Mouse (Mus musculus): ENCODE results near the gene Zgrf1. TPM values are rescaled to one million over a fixed set of nuclear protein-coding genes. Genes with fewer than 3 reads are reported as not detected.
A peak's percentile ranks its signal among the peaks of the same experiment; 100 is the strongest.

Gene Zgrf1
- total and polyA plus RNA-seq, 3 experiments, result 2.4 to 106 (median 36.5) TPM

DNA sequence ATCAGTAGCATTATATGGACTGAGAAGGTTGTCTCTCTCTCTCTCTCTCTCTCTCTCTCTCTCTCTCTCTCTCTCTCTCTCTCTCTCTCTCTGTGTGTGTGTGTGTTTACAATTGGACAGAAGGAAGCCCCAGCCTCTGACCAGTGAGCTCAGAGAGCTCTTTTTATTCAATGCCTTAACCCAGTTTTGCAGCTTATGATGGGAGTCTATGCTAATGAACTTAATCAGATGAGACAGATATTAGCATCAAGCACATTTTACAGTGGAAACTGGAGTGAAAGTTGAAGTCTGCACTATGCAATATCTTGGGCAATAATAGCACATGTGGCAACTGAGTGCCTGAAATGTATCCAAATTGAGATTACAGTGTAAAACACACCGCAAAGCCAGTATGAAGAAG, 38.0 kb upstream of the Zgrf1 start:
- Histone ChIP-seq H3K4me1 (ENCODE audit: insufficient read depth, low read depth, low read length) (peaks cover 67% of the 10 kb centered on the region), H3K4me3 (ENCODE audit: low read depth, low read length) (no peak overlapping the region), H3K27me3 (ENCODE audit: insufficient read depth, low read length) (no peaks in the 10 kb centered on the region), H3K9me3 (replicated peaks) (no peaks in the 10 kb centered on the region), H3K36me3 (replicated peaks) (no peaks in the 10 kb centered on the region)
- DNase-seq (ENCODE audit: low spot score) (no peak), ATAC-seq (ENCODE audit: extremely low read depth, insufficient number of reproducible peaks, low FRiP score, poor library complexity, severe bottlenecking) (no peak)
- TF ChIP-seq POLR2AphosphoS5 (IDR thresholded peaks at IDR 0.05; ENCODE audit: insufficient replicate concordance, low read depth, low read length) (no peak), GATA2 (IDR thresholded peaks at IDR 0.05; ENCODE audit: borderline replicate concordance, low read depth, low read length) (no peak), CTCF (IDR thresholded peaks at IDR 0.05; ENCODE audit: low read depth, low read length) (no peak), TAL1 (conservative IDR thresholded peaks at IDR 0.05; ENCODE audit: low read depth, low read length) (no peak), GATA1 (IDR thresholded peaks at IDR 0.05; ENCODE audit: borderline replicate concordance, low read length) (no peak)

DNA sequence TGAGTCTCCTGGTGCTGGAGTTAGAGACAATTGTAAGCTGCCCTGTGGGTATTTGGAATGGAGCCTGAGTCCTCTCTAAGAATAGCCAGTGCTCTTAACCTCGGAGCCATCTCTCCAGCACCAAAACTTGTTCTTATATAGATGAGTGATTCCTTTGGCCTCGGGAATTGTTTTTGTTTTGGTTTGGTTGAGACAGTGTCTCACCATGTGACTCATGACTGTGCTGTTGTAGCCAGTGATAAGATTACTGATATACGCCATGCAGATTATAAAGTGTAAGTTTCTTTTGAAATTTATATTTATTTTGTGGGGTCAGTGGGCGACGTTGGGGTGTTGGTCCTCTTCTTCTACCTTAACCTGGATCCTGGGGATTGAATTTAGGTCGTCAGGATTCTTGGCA, 33.0 kb upstream of the Zgrf1 start:
- no peaks in the 10 kb centered on the region for H3K27me3 ChIP-seq (ENCODE audit: insufficient read depth, low read length)
- no peak overlapping the region for H3K4me3 ChIP-seq (ENCODE audit: low read depth, low read length)
- H3K36me3 ChIP-seq (replicated peaks), result no peaks in the 10 kb centered on the region
- TF ChIP-seq GATA1 (IDR thresholded peaks at IDR 0.05; ENCODE audit: borderline replicate concordance, low read length) (no peak), POLR2AphosphoS5 (IDR thresholded peaks at IDR 0.05; ENCODE audit: insufficient replicate concordance, low read depth, low read length) (no peak), TAL1 (conservative IDR thresholded peaks at IDR 0.05; ENCODE audit: low read depth, low read length) (no peak), GATA2 (IDR thresholded peaks at IDR 0.05; ENCODE audit: borderline replicate concordance, low read depth, low read length) (no peak), CTCF (IDR thresholded peaks at IDR 0.05; ENCODE audit: low read depth, low read length) (no peak)
- peak; percentile 57 for ATAC-seq (ENCODE audit: extremely low read depth, insufficient number of reproducible peaks, low FRiP score, poor library complexity, severe bottlenecking)
- peaks cover 54% of the 10 kb centered on the region for H3K4me1 ChIP-seq (ENCODE audit: insufficient read depth, low read depth, low read length)
- DNase-seq (ENCODE audit: low spot score), result no peak
- H3K9me3 ChIP-seq (replicated peaks), result no peaks in the 10 kb centered on the region

DNA sequence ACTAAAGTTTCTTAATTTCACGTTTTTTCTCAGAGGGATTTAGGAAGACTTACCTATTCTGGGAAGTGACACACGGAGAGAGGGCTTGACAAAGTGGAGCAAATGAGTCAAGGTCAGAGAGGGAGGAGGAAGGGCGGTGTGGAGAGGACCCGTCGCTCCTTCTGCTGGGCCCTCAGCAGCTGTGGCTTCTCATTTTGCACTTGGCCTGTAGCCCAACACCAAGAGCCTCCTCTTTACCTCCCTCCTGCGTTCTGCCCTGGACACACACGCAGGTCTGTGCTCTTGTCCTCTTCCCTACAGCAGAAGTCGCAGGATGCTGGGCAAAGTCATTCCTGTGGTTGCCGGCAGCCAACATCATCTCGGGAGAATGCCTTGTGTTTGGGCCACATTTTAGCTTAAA, 32.1 kb upstream of the Zgrf1 start:
- Histone ChIP-seq H3K4me1 (ENCODE audit: insufficient read depth, low read depth, low read length) (peaks cover 50% of the 10 kb centered on the region), H3K27me3 (ENCODE audit: insufficient read depth, low read length) (no peaks in the 10 kb centered on the region), H3K4me3 (ENCODE audit: low read depth, low read length) (no peak overlapping the region), H3K36me3 (replicated peaks) (no peaks in the 10 kb centered on the region), H3K9me3 (replicated peaks) (no peaks in the 10 kb centered on the region)
- TF ChIP-seq GATA1 (IDR thresholded peaks at IDR 0.05; ENCODE audit: borderline replicate concordance, low read length) (no peak), GATA2 (IDR thresholded peaks at IDR 0.05; ENCODE audit: borderline replicate concordance, low read depth, low read length) (no peak), CTCF (IDR thresholded peaks at IDR 0.05; ENCODE audit: low read depth, low read length) (no peak), TAL1 (conservative IDR thresholded peaks at IDR 0.05; ENCODE audit: low read depth, low read length) (no peak), POLR2AphosphoS5 (IDR thresholded peaks at IDR 0.05; ENCODE audit: insufficient replicate concordance, low read depth, low read length) (no peak)
- ATAC-seq (ENCODE audit: extremely low read depth, insufficient number of reproducible peaks, low FRiP score, poor library complexity, severe bottlenecking) (no peak), DNase-seq (ENCODE audit: low spot score) (no peak)

DNA sequence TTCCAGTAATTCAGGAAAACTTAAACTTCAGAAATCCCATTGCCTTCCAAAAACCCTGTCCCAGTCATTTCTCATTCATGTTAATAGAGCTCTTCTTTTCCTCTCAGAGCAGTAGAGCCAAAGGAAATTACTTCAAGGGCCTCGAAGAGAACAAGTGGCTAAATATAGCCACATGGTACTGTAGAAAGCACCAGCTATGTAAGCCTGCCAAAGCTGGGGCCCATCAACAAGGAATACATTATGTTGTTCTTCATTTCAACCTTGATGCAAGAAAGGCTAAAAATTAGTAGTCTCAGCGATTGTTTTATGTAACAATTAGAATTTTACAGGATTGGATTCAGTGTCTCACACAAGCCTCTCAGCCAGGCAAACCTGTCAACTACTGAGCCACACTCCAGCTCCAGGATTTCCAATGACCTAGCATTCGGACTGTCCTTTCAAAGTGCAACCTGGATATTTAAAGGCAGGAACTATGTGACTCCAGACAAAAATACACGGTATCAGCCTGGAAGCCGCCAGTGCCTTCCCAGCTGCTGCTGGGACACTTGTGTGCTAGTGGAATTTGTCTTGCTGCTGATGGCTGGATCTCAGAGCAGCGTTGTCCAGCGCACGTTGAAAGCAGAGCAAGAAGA, 28.0 kb upstream of the Zgrf1 start:
- peaks cover 31% of the 10 kb centered on the region for H3K4me1 ChIP-seq (ENCODE audit: insufficient read depth, low read depth, low read length)
- DNase-seq (ENCODE audit: low spot score) (no peak), ATAC-seq (ENCODE audit: extremely low read depth, insufficient number of reproducible peaks, low FRiP score, poor library complexity, severe bottlenecking) (no peak)
- no peak overlapping the region for H3K4me3 ChIP-seq (ENCODE audit: low read depth, low read length)
- TF ChIP-seq TAL1 (conservative IDR thresholded peaks at IDR 0.05; ENCODE audit: low read depth, low read length) (no peak), POLR2AphosphoS5 (IDR thresholded peaks at IDR 0.05; ENCODE audit: insufficient replicate concordance, low read depth, low read length) (no peak), CTCF (IDR thresholded peaks at IDR 0.05; ENCODE audit: low read depth, low read length) (no peak), GATA2 (IDR thresholded peaks at IDR 0.05; ENCODE audit: borderline replicate concordance, low read depth, low read length) (no peak), GATA1 (IDR thresholded peaks at IDR 0.05; ENCODE audit: borderline replicate concordance, low read length) (no peak)
- H3K27me3 ChIP-seq (ENCODE audit: insufficient read depth, low read length), result no peaks in the 10 kb centered on the region
- no peaks in the 10 kb centered on the region for H3K36me3 ChIP-seq (replicated peaks)
- H3K9me3 ChIP-seq (replicated peaks), result no peaks in the 10 kb centered on the region

DNA sequence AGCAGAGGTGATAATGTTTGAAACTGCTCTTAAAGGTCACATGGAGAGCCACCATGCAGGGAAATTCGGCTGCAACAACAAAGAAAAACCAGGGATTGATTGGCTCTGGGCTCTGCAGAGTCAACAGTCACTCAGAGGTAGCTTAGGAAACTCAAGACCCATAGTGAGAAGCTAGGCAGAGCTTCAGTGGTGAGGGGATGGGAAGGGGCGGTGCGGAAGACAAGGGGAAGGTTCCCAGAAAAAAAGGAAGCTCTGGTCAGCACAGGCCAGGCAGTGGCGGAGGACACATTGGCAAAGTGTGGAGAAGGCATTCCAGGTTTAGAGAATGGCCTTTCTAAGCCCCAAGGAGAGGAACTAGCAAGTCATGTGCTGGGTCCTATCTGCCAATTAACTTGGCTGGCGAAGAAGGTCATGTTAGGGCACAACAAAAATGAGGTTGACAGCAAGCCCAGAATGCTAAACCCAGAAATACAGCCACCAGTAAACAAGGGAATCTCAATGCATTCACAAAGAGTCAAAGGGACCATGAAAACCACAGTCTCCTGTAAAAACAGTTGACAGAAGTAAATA, 25.7 kb upstream of the Zgrf1 start:
- Histone ChIP-seq H3K4me1 (ENCODE audit: insufficient read depth, low read depth, low read length) (peaks cover 22% of the 10 kb centered on the region), H3K27me3 (ENCODE audit: insufficient read depth, low read length) (no peaks in the 10 kb centered on the region), H3K4me3 (ENCODE audit: low read depth, low read length) (no peak overlapping the region), H3K9me3 (replicated peaks) (no peaks in the 10 kb centered on the region), H3K36me3 (replicated peaks) (no peaks in the 10 kb centered on the region)
- DNase-seq (ENCODE audit: low spot score), result no peak
- no peak for ATAC-seq (ENCODE audit: extremely low read depth, insufficient number of reproducible peaks, low FRiP score, poor library complexity, severe bottlenecking)
- TF ChIP-seq GATA1 (IDR thresholded peaks at IDR 0.05; ENCODE audit: borderline replicate concordance, low read length), result no peak
- no peak for TF ChIP-seq POLR2AphosphoS5 (IDR thresholded peaks at IDR 0.05; ENCODE audit: insufficient replicate concordance, low read depth, low read length)
- TF ChIP-seq CTCF (IDR thresholded peaks at IDR 0.05; ENCODE audit: low read depth, low read length), result no peak
- no peak for TF ChIP-seq TAL1 (conservative IDR thresholded peaks at IDR 0.05; ENCODE audit: low read depth, low read length)
- no peak for TF ChIP-seq GATA2 (IDR thresholded peaks at IDR 0.05; ENCODE audit: borderline replicate concordance, low read depth, low read length)

DNA sequence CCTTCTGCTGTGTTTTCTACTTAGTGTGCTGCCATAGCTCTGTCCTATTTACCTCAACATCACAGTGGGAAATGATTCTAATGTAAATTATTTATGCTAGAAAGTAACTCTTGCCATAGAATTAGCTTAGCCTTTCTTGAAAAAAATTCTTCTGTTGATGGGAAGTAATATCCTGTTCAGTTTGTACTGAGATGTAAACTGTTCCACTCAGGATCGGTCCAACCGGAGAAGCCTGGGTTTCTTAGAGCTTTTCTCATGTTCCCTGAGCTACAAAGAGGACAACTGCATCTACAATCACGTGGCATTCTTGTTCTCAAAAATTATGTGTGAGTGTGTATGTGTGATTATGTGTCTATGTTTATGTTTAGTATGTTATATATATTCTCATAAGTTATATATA, 24.1 kb upstream of the Zgrf1 start:
- DNase-seq (ENCODE audit: low spot score) (no peak), ATAC-seq (ENCODE audit: extremely low read depth, insufficient number of reproducible peaks, low FRiP score, poor library complexity, severe bottlenecking) (no peak)
- Histone ChIP-seq H3K9me3 (replicated peaks) (no peaks in the 10 kb centered on the region), H3K4me1 (ENCODE audit: insufficient read depth, low read depth, low read length) (peaks cover 22% of the 10 kb centered on the region), H3K36me3 (replicated peaks) (no peaks in the 10 kb centered on the region), H3K4me3 (ENCODE audit: low read depth, low read length) (no peak overlapping the region), H3K27me3 (ENCODE audit: insufficient read depth, low read length) (no peaks in the 10 kb centered on the region)
- no peak for TF ChIP-seq CTCF (IDR thresholded peaks at IDR 0.05; ENCODE audit: low read depth, low read length)

All from G1E (cell line).